10 mouse cellular contexts compared by ENCODE assay signal in the genomic region with DNA sequence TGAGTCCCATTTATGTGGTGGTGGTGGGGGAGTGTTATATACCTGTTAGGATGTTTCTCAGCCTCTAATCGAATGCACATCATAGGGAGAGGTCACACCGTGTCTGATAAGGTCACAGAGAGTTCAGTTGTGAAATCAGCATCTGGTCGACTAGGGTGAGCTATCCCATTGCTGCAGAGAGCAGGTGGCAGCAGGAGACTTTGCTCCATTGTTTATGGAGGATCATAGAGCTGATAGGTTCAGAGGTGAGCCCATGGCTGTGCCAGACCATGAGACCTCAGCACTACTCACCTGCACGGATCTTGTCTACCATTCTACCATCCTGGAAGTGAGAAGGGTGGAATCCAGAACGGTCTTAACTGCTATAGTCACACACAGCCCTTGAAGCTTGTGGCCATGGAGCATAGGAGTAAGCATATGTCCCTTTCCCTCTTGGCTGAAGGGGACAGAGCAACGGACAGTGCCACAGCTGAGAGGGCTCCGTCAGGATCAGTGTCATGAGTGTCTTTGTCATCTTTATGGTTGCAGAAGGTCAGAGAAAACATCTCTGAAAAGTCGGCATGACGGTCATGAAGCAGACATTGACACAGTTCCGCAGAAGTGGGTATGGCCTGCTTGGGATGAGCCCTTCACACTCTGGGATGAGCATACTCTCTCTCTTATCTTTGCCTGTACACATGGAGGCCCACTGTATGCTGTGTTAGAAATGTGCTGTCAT. TPM values are rescaled to one million over a fixed set of nuclear protein-coding genes. Genes with fewer than 3 reads are reported as not detected.
DNase-seq lines count a peak whose midpoint lies in the region; ATAC-seq lines count a peak whose summit lies in the region.
"Had no signal": no experiment of that assay in that cellular context is flagged by ENCODE, and none has a peak within 500 bp of the region (broad histone marks: within the 10 kb centered on the region; RNA-seq: fewer than 3 reads in every experiment).

No protein-coding gene starts in this region.

- DNase-seq in kidney, adult 18-20 months, result no peak
- DNase-seq in R1 (ENCODE audit: low read depth, low spot score), result peak; percentile 59
- no peak for DNase-seq in ovary, postnatal 14 days (ENCODE audit: low spot score)
- no peak for DNase-seq in layer of hippocampus, adult 18-20 months (ENCODE audit: low spot score in 2 of 2)
- DNase-seq: gastrocnemius, postnatal 10 days; kidney, adult 8-10 months had no signal

- H3K27ac ChIP-seq in kidney, embryonic 16.5 days (ENCODE audit: low read length), result no peak overlapping the region
- no peak overlapping the region for H3K27ac ChIP-seq in liver, embryonic 15.5 days (replicated peaks)

- H3K4me1 ChIP-seq in kidney, embryonic 16.5 days (ENCODE audit: insufficient read depth, low read length), result no peaks in the 10 kb centered on the region
- H3K4me1 ChIP-seq in liver, embryonic 15.5 days (replicated peaks), result peaks cover 3% of the 10 kb centered on the region

- H3K27me3 ChIP-seq in kidney, embryonic 16.5 days (ENCODE audit: insufficient read depth, low read length), result no peaks in the 10 kb centered on the region
- no peaks in the 10 kb centered on the region for H3K27me3 ChIP-seq in liver, embryonic 15.5 days

- peaks cover 47% of the 10 kb centered on the region for H3K9me3 ChIP-seq in kidney, embryonic 16.5 days (ENCODE audit: low read length)
- H3K9me3 ChIP-seq in liver, embryonic 15.5 days (replicated peaks), result no peaks in the 10 kb centered on the region

- no peak overlapping the region for H3K9ac ChIP-seq in kidney, embryonic 16.5 days (replicated peaks; ENCODE audit: low read length)
- H3K9ac ChIP-seq in liver, embryonic 15.5 days, result no peak overlapping the region

- no peak overlapping the region for H3K4me2 ChIP-seq in kidney, embryonic 16.5 days (replicated peaks; ENCODE audit: low read depth, low read length)
- H3K4me2 ChIP-seq in liver, embryonic 15.5 days, result no peak overlapping the region

- H3K36me3 ChIP-seq in kidney, embryonic 16.5 days (ENCODE audit: insufficient read depth, low read length), result no peaks in the 10 kb centered on the region
- no peaks in the 10 kb centered on the region for H3K36me3 ChIP-seq in liver, embryonic 15.5 days (replicated peaks)

- H3K4me3 ChIP-seq in kidney, embryonic 16.5 days (ENCODE audit: low read length), result no peak overlapping the region
- H3K4me3 ChIP-seq in liver, embryonic 15.5 days (replicated peaks), result no peak overlapping the region

- ATAC-seq in kidney, embryonic 16.5 days (ENCODE audit: low FRiP score, low TSS enrichment), result peak; percentile 33; the same call in 1 of the 2 replicates
- peak; percentile 22 for ATAC-seq in erythroblast, adult 5-6 weeks (replicated peaks; ENCODE audit: low FRiP score, poor library complexity, severe bottlenecking)
- ATAC-seq in liver, embryonic 15.5 days (ENCODE audit: insufficient read depth), result peak; percentile 27

- WGBS in kidney, embryonic 16.5 days, result 61% methylated on average over 10 of the region's 10 CpGs
- WGBS in liver, embryonic 15.5 days (ENCODE audit: insufficient replicate concordance), result 46% methylated on average over 10 of the region's 10 CpGs

RNA-seq across cellular contexts. Expression of gene Trpm8, which starts 6.9 kb away (rescaled TPM):
- polyA plus RNA-seq in kidney, embryonic 16.5 days (2015; fragmentation: Nextera tagmentation; extraction: Ambion mirVana), result not detected in 2 replicates
- total RNA-seq in erythroblast, adult 5-6 weeks (2015; ENCODE audit: low replicate concordance), result not detected in 2 replicates
- not detected in 2 replicates for total RNA-seq in erythroblast, adult 5-6 weeks (2017; ENCODE audit: low replicate concordance)
- not detected in 2 replicates for polyA plus RNA-seq in liver, embryonic 15.5 days (2015; fragmentation: Nextera tagmentation; extraction: Ambion mirVana)
- under 1 TPM in 1 of 2 experiments, not detected in 1; 0.08 TPM for total RNA-seq in layer of hippocampus, adult 18-20 months (2021)
- total RNA-seq: gastrocnemius, postnatal 10 days had no signal
- polyA plus RNA-seq: spleen, adult 2 months had no signal

RNA-seq across cellular contexts. Expression of gene Hjurp, which starts 7.0 kb away (rescaled TPM):
- polyA plus RNA-seq in kidney, embryonic 16.5 days (2015; fragmentation: Nextera tagmentation; extraction: Ambion mirVana), result 168 and 187 TPM in 2 replicates
- total RNA-seq in erythroblast, adult 5-6 weeks (2015; ENCODE audit: low replicate concordance), result 66.9 and 89.5 TPM in 2 replicates
- 110 and 133 TPM in 2 replicates for total RNA-seq in erythroblast, adult 5-6 weeks (2017; ENCODE audit: low replicate concordance)
- 62.7 and 70.9 TPM in 2 replicates for polyA plus RNA-seq in liver, embryonic 15.5 days (2015; fragmentation: Nextera tagmentation; extraction: Ambion mirVana)
- 10 to 100 TPM; 33.1 to 39.1 TPM for total RNA-seq in layer of hippocampus, adult 18-20 months (2021)

RNA-seq across cellular contexts. Expression of gene Mroh2a, which starts 57.6 kb away (rescaled TPM):
- polyA plus RNA-seq in kidney, embryonic 16.5 days (2015; fragmentation: Nextera tagmentation; extraction: Ambion mirVana), result 1.3 and 2.8 TPM in 2 replicates
- total RNA-seq in erythroblast, adult 5-6 weeks (2015; ENCODE audit: low replicate concordance), result 1.7 TPM in 1 of 2 replicates, not detected in the other
- 0.17 and 0.70 TPM in 2 replicates for total RNA-seq in erythroblast, adult 5-6 weeks (2017; ENCODE audit: low replicate concordance)
- polyA plus RNA-seq in liver, embryonic 15.5 days (2015; fragmentation: Nextera tagmentation; extraction: Ambion mirVana), result 0.28 and 0.73 TPM in 2 replicates
- under 1 TPM in 1 of 2 experiments, not detected in 1; 0.52 TPM for total RNA-seq in layer of hippocampus, adult 18-20 months (2021)
